In the genomic region with DNA sequence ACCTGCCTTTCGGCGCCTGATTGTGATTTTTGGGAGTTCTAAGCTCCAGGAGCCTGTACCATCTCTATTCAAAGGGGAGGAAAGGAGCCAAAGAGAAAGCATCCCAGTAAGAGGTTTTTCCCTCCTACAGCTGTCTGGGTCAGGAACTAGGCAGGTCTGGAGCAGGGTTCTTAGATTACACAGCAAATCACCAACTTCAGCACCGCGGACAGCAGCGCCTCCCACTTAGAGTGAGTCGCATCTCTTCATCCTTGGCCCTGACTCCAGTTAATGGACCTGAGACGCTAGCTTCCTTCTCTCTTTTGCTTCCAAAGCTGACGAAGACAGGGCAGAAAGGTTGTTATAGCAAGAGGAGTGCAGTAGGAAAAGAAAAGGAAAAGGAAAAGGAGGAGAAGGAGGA, we compare ENCODE assay signal across 10 mouse cellular contexts. TPM values are rescaled to one million over a fixed set of nuclear protein-coding genes. Genes with fewer than 3 reads are reported as not detected.
A peak's percentile ranks its signal among the peaks of the same experiment; 100 is the strongest.
DNase-seq lines count a peak whose midpoint lies in the region; ATAC-seq and TF ChIP-seq lines count a peak whose summit lies in the region.
"Had no signal": no experiment of that assay in that cellular context is flagged by ENCODE, and none has a peak within 500 bp of the region (broad histone marks: within the 10 kb centered on the region; RNA-seq: fewer than 3 reads in every experiment).

A gene (plus strand): TSS at position 267 of the 400 bp plus-strand sequence.

- no peak within 1 kb of the TSS for H3K9ac ChIP-seq in intestine, embryonic 14.5 days (ENCODE audit: low read length)
- no peak within 1 kb of the TSS for H3K9ac ChIP-seq in intestine, postnatal 0 days (ENCODE audit: low read depth, low read length)
- peak within 1 kb of the TSS; percentile 78 for H3K9ac ChIP-seq in hindbrain, embryonic 13.5 days
- H3K9ac ChIP-seq: liver, embryonic 14.5 days had no signal

- TF ChIP-seq POLR2A in olfactory bulb, adult 2 months (IDR thresholded peaks at IDR 0.05; ENCODE audit: insufficient read depth, low read depth, low read length) = no peak

- 0 out of 2 replicates have a peak, but pooled peaks have one; percentile 53 for ATAC-seq in intestine, embryonic 14.5 days (replicated peaks; ENCODE audit: low FRiP score, low TSS enrichment, low read depth)
- ATAC-seq in intestine, postnatal 0 days = no peak
- peak; percentile 60 for ATAC-seq in hindbrain, embryonic 13.5 days (ENCODE audit: low FRiP score)
- ATAC-seq: Patski had no signal

- no peaks in the 10 kb centered on the region for H3K9me3 ChIP-seq in intestine, embryonic 14.5 days (ENCODE audit: control insufficient read depth, low read length)
- H3K9me3 ChIP-seq in intestine, postnatal 0 days (ENCODE audit: control insufficient read depth) = no peaks in the 10 kb centered on the region
- no peaks in the 10 kb centered on the region for H3K9me3 ChIP-seq in hindbrain, embryonic 13.5 days

- no peaks in the 10 kb centered on the region for H3K36me3 ChIP-seq in intestine, embryonic 14.5 days (ENCODE audit: control insufficient read depth, insufficient read depth, low read length)
- H3K36me3 ChIP-seq in intestine, postnatal 0 days (ENCODE audit: control insufficient read depth, insufficient read depth) = no peaks in the 10 kb centered on the region
- no peaks in the 10 kb centered on the region for H3K36me3 ChIP-seq in hindbrain, embryonic 13.5 days

- H3K4me3 ChIP-seq in intestine, embryonic 14.5 days (ENCODE audit: low read depth, low read length) = no peak within 1 kb of the TSS
- H3K4me3 ChIP-seq in intestine, postnatal 0 days (ENCODE audit: low read depth, low read length) = no peak within 1 kb of the TSS
- H3K4me3 ChIP-seq in hindbrain, embryonic 13.5 days = peak within 1 kb of the TSS; percentile 55
- H3K4me3 ChIP-seq in olfactory bulb, adult 2 months (ENCODE audit: insufficient read depth, low read depth, low read length) = peak within 1 kb of the TSS; percentile 93

- no peak for TF ChIP-seq CTCF in intestine, postnatal 0 days (IDR thresholded peaks at IDR 0.05; ENCODE audit: low read depth)
- TF ChIP-seq CTCF in olfactory bulb, adult 2 months (IDR thresholded peaks at IDR 0.05; ENCODE audit: insufficient read depth, low read depth, low read length) = no peak

- H3K27ac ChIP-seq in intestine, embryonic 14.5 days (ENCODE audit: low read depth) = no peak within 1 kb of the TSS
- no peak within 1 kb of the TSS for H3K27ac ChIP-seq in intestine, postnatal 0 days (ENCODE audit: low read depth, low read length)
- H3K27ac ChIP-seq in hindbrain, embryonic 13.5 days = peak within 1 kb of the TSS; percentile 91
- H3K27ac ChIP-seq in olfactory bulb, adult 2 months (ENCODE audit: insufficient read depth, low read depth, low read length) = peak within 1 kb of the TSS; percentile 99
- H3K27ac ChIP-seq: liver, embryonic 14.5 days had no signal

- intact Hi-C loops in left cerebral cortex, postnatal 36 days (cut with DNase I) = no loop called here

- peak; percentile 91 for DNase-seq in intestine, embryonic 14.5 days (ENCODE audit: low spot score)
- DNase-seq in adrenal gland, postnatal 10 days = peak; percentile 78
- DNase-seq in embryo, embryonic 11.5 days (ENCODE audit: low read depth, low spot score) = peak; percentile 68
- DNase-seq in left cerebral cortex, postnatal 36 days (ENCODE audit: low spot score in 2 of 2) = peak; percentile 47 to 61
- DNase-seq in thymus, postnatal 14 days = no peak

- 12% methylated on average over 8 of the region's 8 CpGs for WGBS in intestine, embryonic 14.5 days
- 12% methylated on average over 8 of the region's 8 CpGs for WGBS in intestine, postnatal 0 days
- WGBS in hindbrain, embryonic 13.5 days = 8% methylated on average over 8 of the region's 8 CpGs
- WGBS in olfactory bulb, adult 2 months = 9% methylated on average over 8 of the region's 8 CpGs

- H3K4me2 ChIP-seq in intestine, embryonic 14.5 days (ENCODE audit: low read length) = no peak within 1 kb of the TSS
- H3K4me2 ChIP-seq in intestine, postnatal 0 days (replicated peaks; ENCODE audit: low read depth) = no peak within 1 kb of the TSS
- peak within 1 kb of the TSS; percentile 59 for H3K4me2 ChIP-seq in hindbrain, embryonic 13.5 days

- H3K4me1 ChIP-seq in intestine, embryonic 14.5 days (replicated peaks; ENCODE audit: control insufficient read depth, insufficient read depth, low read length) = no peaks in the 10 kb centered on the region
- H3K4me1 ChIP-seq in intestine, postnatal 0 days (replicated peaks; ENCODE audit: control insufficient read depth, insufficient read depth, low read length) = no peaks in the 10 kb centered on the region
- 0 out of 2 replicates have a peak, but pooled peaks cover 2% of the 10 kb centered on the region for H3K4me1 ChIP-seq in hindbrain, embryonic 13.5 days (replicated peaks)
- no peaks in the 10 kb centered on the region for H3K4me1 ChIP-seq in olfactory bulb, adult 2 months (ENCODE audit: control insufficient read depth, insufficient read depth, low read length)

- H3K27me3 ChIP-seq in intestine, embryonic 14.5 days (replicated peaks; ENCODE audit: control insufficient read depth, insufficient read depth, low read length) = 0 out of 2 replicates have a peak, but pooled peaks cover 7% of the 10 kb centered on the region
- no peaks in the 10 kb centered on the region for H3K27me3 ChIP-seq in intestine, postnatal 0 days (replicated peaks; ENCODE audit: control insufficient read depth, insufficient read depth, low read length)
- H3K27me3 ChIP-seq in hindbrain, embryonic 13.5 days = no peaks in the 10 kb centered on the region
- H3K27me3 ChIP-seq: Patski had no signal

RNA-seq across cellular contexts. Expression of the gene that starts here (rescaled TPM):
- polyA plus RNA-seq in intestine, embryonic 14.5 days (2014; fragmentation: Nextera tagmentation; extraction: Ambion mirVana) = 0.95 and 1.3 TPM in 2 replicates
- 0.92 and 1.1 TPM in 2 replicates for polyA plus RNA-seq in intestine, postnatal 0 days (2015; fragmentation: Nextera tagmentation; extraction: Ambion mirVana)
- total RNA-seq in adrenal gland, postnatal 10 days (2021) = 1 to 10 TPM; 3.2 to 4.8 TPM
- 53.0 and 56.0 TPM in 2 replicates for polyA plus RNA-seq in hindbrain, embryonic 13.5 days (2015; fragmentation: Nextera tagmentation; extraction: Ambion mirVana)
- 100 to 1,000 TPM; 118 to 122 TPM for total RNA-seq in left cerebral cortex, postnatal 36 days (2021)
- polyA plus RNA-seq in olfactory bulb, adult 2 months (2012; ENCODE audit: insufficient read depth, insufficient read length, low replicate concordance, missing spikeins) = not detected in 2 replicates

Comparison
In these comparisons a context has a peak if more than half of its experiments do, and no peak if none do; other contexts are left out.
1. RNA of the gene that starts here (total RNA-seq): 118 to 122 TPM in left cerebral cortex, postnatal 36 days; 3.2 to 4.8 TPM in adrenal gland, postnatal 10 days; every median in the first group is over 10 times any median in the second.
2. H3K27ac ChIP-seq: peak in hindbrain, embryonic 13.5 days (single experiment) and olfactory bulb, adult 2 months (single experiment); none in intestine, embryonic 14.5 days (single experiment) and intestine, postnatal 0 days (single experiment).
3. H3K4me3 ChIP-seq: peak in hindbrain, embryonic 13.5 days (single experiment) and olfactory bulb, adult 2 months (single experiment); none in intestine, embryonic 14.5 days (single experiment) and intestine, postnatal 0 days (single experiment).